Mouse (Mus musculus) thymus, postnatal 14 days (tissue): Measurements from ENCODE around the gene Ggt1.
"Not testable (repeated sequence)": the region's sequence is repeated elsewhere in the genome, so short reads cannot be mapped to it uniquely, and the experiment has no call there.

ENCODE experiments used
- DNase-seq: peaks from one replicate; pipeline ENCODE4 v3.0.0; 2021

Gene Ggt1

GRCm38 (mm10) chr10:75551175-75551574 lies 10.2 kb upstream of the Ggt1 start:
- no peak for DNase-seq

- DNase-seq: no peak
Measured at GRCm38 (mm10) chr10:75552106-75552505, 9.3 kb upstream of the Ggt1 start.

- DNase-seq: no peak
Measured at GRCm38 (mm10) chr10:75552701-75553450, 8.5 kb upstream of the Ggt1 start.

- no peak for DNase-seq
Measured at GRCm38 (mm10) chr10:75554090-75554489, 7.3 kb upstream of the Ggt1 start.

GRCm38 (mm10) chr10:75555557-75555956 lies 5.8 kb upstream of the Ggt1 start:
- DNase-seq: no peak

GRCm38 (mm10) chr10:75556026-75556425 lies 5.4 kb upstream of the Ggt1 start:
- DNase-seq: no peak

- no peak for DNase-seq
Measured at GRCm38 (mm10) chr10:75558515-75558914, 2.9 kb upstream of the Ggt1 start.

- no peak for DNase-seq
Measured at GRCm38 (mm10) chr10:75559041-75559675, 2.2 kb upstream of the Ggt1 start.

GRCm38 (mm10) chr10:75559676-75560548 lies 1.5 kb upstream of the Ggt1 start, which contains the start of gene Lrrc75b:
TSS of gene Lrrc75b (minus strand) at chr10:75560330.
- peak; percentile 24 for DNase-seq

- no peak for DNase-seq
Measured at GRCm38 (mm10) chr10:75560549-75560899, 880 bp upstream of the Ggt1 start.

GRCm38 (mm10) chr10:75562596-75562995 lies 1.2 kb downstream of the Ggt1 start:
- no peak for DNase-seq

GRCm38 (mm10) chr10:75564687-75565265 lies 3.4 kb downstream of the Ggt1 start:
- no peak for DNase-seq

- peak; percentile 81 for DNase-seq
Measured at GRCm38 (mm10) chr10:75565436-75565835, 4.0 kb downstream of the Ggt1 start.

GRCm38 (mm10) chr10:75565906-75566305 lies 4.5 kb downstream of the Ggt1 start:
- DNase-seq: peak; percentile 49

GRCm38 (mm10) chr10:75566321-75566720 lies 4.9 kb downstream of the Ggt1 start:
- peak; percentile 37 for DNase-seq

- not testable (repeated sequence) for DNase-seq
Measured at GRCm38 (mm10) chr10:75566765-75567164, 5.4 kb downstream of the Ggt1 start.

- DNase-seq: no peak
Measured at GRCm38 (mm10) chr10:75568029-75568428, 6.6 kb downstream of the Ggt1 start.

- DNase-seq: no peak
Measured at GRCm38 (mm10) chr10:75568441-75568840, 7.0 kb downstream of the Ggt1 start.

- DNase-seq: no peak
Measured at GRCm38 (mm10) chr10:75568851-75569250, 7.4 kb downstream of the Ggt1 start.

- DNase-seq: no peak
Measured at GRCm38 (mm10) chr10:75570981-75571657, 9.7 kb downstream of the Ggt1 start.

- DNase-seq: no peak
Measured at GRCm38 (mm10) chr10:75571937-75572336, 10.5 kb downstream of the Ggt1 start.

- DNase-seq: no peak
Measured at GRCm38 (mm10) chr10:75573181-75573580, 11.8 kb downstream of the Ggt1 start.

GRCm38 (mm10) chr10:75573965-75574364 lies 12.6 kb downstream of the Ggt1 start:
- DNase-seq: no peak
